Mouse (Mus musculus): ENCODE results near the gene Cacng4.

Cacng4 gene

GRCm38 (mm10) chr11:107720264-107721021, 73.9 kb downstream of the Cacng4 start:
- in situ Hi-C loops (cut with MboI, MseI): no loop called here

- in situ Hi-C loops (cut with MboI, MseI): no loop called here
Measured at GRCm38 (mm10) chr11:107716332-107716938, 77.9 kb downstream of the Cacng4 start, which contains the start of gene Cacng1. TSS of gene Cacng1 (minus strand) at chr11:107716522.

DNA sequence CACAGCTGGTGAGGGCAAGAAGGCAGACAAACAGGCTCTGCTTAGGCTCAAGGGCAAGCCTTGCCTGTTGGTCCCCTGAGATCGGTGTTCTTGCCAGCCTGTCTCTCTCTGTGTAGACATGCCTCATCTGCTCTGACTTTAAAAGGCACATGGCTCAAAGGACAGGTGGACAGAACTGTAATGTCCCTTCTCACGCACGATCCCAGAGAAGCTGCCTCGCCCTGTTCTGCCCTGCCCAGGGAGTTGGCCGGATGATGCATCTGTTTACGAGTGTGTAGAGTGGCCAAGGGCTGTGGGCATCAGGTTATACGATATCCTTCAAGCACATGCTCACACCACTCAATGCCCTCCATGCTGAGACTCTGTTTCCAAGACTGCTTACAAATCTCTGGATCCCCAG, 80.0 kb downstream of the Cacng4 start:
- in situ Hi-C loops (cut with MboI, MseI): no loop called here

GRCm38 (mm10) chr11:107710379-107710778, 84.0 kb downstream of the Cacng4 start:
- in situ Hi-C loops (cut with MboI, MseI): no loop called here

DNA sequence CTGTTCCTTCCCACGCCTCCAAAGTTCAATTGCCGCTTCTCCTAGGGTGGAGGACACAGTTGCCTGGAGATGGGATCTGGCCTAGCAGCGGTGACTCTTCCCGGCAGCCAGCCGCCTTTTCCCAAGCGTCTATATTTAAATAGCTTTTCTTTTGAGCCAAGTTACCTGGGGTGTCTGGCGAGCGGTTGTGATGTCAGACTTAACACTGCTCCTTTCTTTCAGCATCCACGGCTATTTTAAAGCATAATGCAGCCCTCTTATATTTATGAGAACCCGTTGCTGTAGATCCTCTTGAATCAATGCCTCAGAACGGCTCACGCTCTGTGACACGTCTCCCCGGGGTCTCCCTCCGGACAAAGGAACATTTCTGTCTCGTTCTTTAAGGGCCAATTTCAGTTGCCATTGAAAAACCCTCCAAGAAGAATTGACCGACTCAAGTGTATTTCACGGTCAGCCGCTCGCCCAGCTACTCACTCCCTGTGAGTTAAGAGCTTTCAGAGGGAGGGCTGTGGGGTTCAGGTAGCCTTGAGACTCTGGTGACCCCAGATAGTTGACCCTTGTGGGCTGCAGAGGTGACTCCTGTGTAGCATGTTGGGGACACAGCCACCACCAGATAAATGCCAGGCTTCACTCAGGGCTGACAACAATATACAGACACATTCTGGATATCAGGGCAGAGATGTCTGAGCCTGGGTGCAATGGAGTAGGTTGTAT, 86.3 kb downstream of the Cacng4 start:
- in situ Hi-C loops (cut with MboI, MseI): no loop called here

DNA sequence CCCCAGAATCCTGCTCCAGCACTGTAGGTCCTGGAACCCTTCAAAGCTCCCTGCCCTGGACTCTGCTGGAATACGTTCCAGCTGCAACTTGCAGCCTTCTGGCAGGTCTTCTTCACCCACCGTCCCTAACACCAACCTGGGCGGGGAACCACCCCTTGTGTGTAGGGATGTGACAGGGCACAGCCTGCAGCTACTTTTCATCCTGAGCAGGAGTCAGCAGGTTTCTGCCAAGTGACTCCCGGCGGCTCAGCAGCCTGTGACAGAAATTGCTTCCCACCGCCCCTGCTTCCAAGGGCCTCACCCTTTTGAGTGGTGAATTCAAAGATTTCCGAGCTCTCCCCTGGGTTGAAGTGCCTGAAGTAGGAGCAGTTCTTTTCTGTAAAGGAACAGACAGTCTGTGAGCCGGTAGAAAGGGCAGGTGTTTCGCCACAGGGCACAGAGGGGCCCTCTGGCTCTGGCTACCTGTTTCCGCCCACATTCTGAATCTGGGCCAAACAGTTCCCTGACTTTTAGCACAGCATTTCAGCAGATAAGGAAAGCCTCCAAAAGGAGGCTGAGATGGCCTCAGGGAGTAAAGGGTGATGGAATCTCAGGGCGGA, 88.8 kb downstream of the Cacng4 start:
- in situ Hi-C loops (cut with MboI, MseI): no loop called here

- in situ Hi-C loops (cut with MboI, MseI): no loop called here
Measured at GRCm38 (mm10) chr11:107705060-107705459, 89.3 kb downstream of the Cacng4 start.

DNA sequence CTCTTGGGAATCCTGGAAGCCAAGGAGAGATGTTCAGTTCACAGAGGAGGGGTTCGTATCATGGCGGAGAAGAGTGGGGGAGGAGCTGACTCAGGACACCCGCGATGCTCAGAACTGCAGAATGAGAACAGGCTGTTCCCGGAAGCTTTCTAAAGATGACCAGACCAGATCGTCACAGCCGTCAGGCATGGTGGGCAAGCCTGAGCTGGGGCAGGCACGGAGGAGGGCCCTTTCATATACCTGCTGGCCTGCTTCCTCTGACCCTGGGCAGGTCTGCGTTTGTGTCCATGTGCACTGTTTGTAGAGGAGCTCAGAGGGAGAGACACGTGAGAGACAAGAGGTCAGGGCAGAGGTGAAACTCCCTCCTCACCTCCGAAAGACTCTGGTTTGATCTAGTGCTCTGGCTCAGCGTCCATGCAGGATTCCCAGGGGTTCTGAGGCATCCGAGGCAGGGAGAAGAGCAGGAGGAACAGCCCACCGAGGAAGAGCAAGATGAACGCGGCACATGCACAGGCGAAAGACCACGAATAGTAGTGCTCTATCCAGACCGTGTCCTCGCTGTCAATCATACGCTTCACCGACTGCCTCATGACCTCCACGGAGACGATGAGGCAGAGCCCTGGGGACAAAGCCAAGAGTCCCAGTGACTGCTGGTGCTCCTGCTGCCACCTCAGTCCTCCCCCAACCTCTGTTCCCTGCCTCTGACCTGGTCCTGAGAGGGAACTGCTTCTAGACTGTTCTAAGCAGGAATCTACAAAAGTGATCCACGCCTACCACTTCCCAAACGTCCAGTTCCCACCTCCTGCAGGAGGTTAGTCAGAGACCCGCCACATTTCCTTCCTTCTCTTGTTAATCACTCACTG, 90.9 kb downstream of the Cacng4 start:
- in situ Hi-C loops (cut with MboI, MseI): loop anchor here (5.0 kb wide), 1 partner anchor 186 kb away; no protein-coding TSS in a partner anchor

GRCm38 (mm10) chr11:107699967-107700366, 94.4 kb downstream of the Cacng4 start:
- in situ Hi-C loops (cut with MboI, MseI): loop anchor here (5.0 kb wide), 1 partner anchor 183 kb away; no protein-coding TSS in a partner anchor

- in situ Hi-C loops (cut with MboI, MseI): no loop called here
Measured at GRCm38 (mm10) chr11:107693338-107693737, 101.0 kb downstream of the Cacng4 start.

DNA sequence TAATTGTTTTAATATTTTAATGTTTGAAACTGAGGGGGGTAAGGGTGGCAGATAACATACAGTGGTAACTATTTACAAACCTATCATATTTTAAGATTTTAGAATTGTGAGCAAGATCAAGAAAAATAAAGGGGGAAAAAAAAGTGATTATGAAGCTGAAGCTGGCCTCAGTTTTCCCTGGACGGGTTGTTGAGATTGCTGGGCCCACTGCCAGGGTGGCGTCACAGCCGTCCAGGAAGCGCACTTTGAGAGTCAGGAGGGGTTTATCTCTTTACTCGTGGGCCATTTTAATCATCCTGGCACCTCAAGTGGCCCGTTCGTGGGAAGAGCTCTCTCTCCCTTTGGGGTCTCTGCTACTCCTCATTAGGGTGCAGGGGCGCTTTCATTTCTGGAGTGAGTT, 102.8 kb downstream of the Cacng4 start:
- in situ Hi-C loops (cut with MboI, MseI): no loop called here

DNA sequence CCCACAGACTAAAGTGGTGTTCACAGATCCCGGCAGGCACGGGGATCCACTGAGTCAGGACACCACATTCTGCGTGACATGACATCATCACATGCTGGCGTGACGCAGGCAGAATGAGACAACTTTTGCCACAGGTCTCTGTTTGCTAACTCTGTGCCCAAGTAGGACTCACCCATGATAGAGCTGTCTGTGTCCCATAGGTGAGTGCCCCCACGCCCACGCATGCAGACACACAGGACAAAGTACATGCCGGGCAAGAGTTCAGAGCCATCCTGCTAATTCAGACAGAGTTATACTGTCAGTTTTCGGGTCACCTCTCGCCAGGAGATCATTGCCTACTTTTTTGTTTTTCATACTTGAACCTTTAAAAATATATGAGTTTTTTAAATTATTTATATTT, 105.9 kb downstream of the Cacng4 start:
- in situ Hi-C loops (cut with MboI, MseI): no loop called here

GRCm38 (mm10) chr11:107686290-107686689, 108.1 kb downstream of the Cacng4 start:
- in situ Hi-C loops (cut with MboI, MseI): no loop called here

DNA sequence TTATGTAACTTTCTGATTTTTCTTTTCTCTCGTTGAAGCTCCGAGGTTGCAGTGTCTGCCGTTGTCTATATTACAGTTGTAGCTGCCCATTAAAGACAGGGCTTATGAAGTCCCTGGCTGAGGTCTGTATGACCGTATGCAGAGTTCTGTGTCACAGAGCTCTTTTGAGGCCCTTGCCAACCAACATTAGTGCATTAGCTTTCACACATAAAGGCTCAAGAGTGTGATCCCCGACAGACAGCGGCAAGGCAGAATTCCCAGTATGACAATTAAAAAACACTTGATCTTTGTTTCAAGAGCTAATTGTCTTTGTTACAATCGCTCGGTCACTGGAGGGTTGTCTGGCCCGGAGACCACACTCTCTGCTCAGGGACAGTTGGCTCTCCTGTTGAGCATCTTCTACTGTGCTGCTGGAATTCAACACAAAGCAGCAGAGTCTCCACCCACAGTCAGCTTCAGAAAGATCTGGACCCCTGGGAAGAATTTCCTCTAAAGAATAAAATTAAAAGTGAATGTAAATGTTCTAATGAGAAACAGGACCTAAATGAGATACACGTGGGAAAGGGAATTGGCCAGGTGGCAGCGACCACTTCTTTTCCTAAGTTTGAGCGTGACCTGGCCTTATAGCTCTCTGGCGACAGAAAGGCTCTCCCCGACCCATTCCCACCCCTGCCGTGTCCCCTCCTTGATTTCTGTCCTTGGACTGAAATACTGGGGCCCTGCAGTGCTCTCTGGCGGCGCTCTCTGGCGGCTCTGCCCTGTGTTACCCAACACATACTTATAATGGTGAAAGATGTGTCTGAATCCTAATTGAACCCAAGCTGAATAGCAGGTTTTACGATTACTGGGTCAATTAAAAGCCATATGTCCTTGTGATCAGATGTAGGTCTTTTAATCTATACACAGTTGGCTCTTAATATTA, 110.6 kb downstream of the Cacng4 start:
- in situ Hi-C loops (cut with MboI, MseI): no loop called here

DNA sequence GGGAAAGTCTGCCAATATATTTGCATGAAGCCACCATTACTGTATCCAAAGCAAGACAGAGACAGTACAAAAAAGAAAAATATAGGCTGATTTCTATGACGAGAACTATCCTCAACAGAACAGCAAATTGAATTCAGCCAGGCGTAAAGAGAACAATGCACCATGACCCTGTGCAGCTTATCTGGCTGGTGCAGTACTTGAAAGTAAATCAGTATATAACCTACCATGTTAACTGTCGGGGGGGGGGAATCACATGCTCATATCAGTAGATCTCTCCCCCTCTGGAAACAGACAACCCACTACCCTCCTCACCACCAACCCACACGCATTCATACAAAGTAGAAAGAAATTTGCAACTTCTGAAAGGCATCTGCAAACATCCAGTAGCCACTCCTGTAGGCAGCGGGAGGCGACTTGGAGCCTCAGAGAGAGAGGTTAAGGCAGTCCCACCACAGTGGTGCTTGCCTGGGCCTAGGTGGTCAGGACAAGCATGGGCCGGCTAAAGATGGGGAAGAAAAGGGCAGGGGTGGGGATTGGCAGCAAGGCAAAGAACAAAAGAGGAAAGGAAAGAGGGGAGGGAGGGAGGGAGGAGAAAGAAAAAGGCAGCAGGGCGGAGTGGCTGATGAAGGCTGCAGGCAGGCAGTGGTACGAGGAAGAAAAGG, 111.5 kb downstream of the Cacng4 start:
- in situ Hi-C loops (cut with MboI, MseI): no loop called here
